Mouse (Mus musculus): ENCODE measurements at regions not wholly inside any gene's neighbourhood (a gene's known extent, or its start where the extent isn't known, plus 50 kb on each side); places are given as distances from the start of the nearest gene placed in this dataset.

DNA sequence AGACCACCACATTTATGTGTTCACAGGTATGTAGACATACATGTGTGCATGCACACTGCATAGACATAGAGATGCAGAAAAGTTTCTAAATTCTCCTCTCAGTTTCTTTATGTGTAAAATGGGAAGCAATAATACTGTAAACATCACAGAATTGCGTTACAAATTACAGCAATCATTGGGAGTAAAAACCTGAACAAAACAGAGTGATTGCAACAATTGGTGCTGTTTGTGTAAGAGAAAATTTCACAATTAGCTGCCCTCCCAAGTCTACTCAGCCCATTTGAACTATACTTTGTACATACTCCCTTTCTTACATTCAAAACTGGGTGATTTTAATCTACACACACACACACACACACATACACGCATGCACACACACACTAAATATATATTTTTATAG, 3480.8 kb upstream of the Gm7489 start:
- Histone ChIP-seq H3K4me3 (replicated peaks; ENCODE audit: low read length) (no peak overlapping the region), H3K36me3 (ENCODE audit: control insufficient read depth, insufficient read depth, low read length) (no peaks in the 10 kb centered on the region), H3K9me3 (replicated peaks; ENCODE audit: control insufficient read depth, low read length) (no peaks in the 10 kb centered on the region), H3K9ac (ENCODE audit: low read length) (no peak overlapping the region), H3K27me3 (ENCODE audit: control insufficient read depth, insufficient read depth, low read length) (no peaks in the 10 kb centered on the region), H3K4me1 (ENCODE audit: control insufficient read depth, insufficient read depth, low read length) (no peaks in the 10 kb centered on the region), H3K4me2 (ENCODE audit: low read depth, low read length) (no peak overlapping the region), H3K27ac (ENCODE audit: low read length) (no peak overlapping the region)
- ATAC-seq (ENCODE audit: insufficient read depth, low FRiP score): no peak
- 88% methylated on average over 2 of the region's 2 CpGs for WGBS

DNA sequence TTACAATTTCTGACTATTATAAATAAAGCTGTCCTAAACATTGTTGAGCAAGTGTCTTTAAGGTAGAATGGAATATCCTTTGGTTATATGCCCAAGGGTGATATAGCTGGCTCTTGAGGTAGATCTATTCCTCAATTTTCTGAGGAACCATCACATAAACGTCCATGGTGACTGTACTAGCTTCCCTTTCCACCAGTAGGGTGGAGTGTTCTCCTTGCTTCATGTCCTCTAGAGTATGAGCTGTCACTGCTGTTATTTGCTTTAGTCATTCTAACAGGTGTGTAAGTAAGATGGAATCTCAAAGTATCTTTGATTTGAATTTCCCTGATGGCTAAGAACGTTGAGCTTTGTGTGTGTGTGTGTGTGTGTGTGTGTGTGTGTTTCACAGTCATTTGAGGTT, 3475.7 kb upstream of the Gm7489 start:
- no peaks in the 10 kb centered on the region for H3K27me3 ChIP-seq (ENCODE audit: control insufficient read depth, insufficient read depth, low read length)
- H3K27ac ChIP-seq (ENCODE audit: low read length): no peak overlapping the region
- peaks cover 5% of the 10 kb centered on the region; the same call in 1 of the 2 replicates for H3K9me3 ChIP-seq (replicated peaks; ENCODE audit: control insufficient read depth, low read length)
- H3K4me1 ChIP-seq (ENCODE audit: control insufficient read depth, insufficient read depth, low read length): no peaks in the 10 kb centered on the region
- no peak overlapping the region for H3K9ac ChIP-seq (ENCODE audit: low read length)
- no peak overlapping the region for H3K4me3 ChIP-seq (replicated peaks; ENCODE audit: low read length)
- no peak for ATAC-seq (ENCODE audit: insufficient read depth, low FRiP score)
- no peak overlapping the region for H3K4me2 ChIP-seq (ENCODE audit: low read depth, low read length)
- WGBS: 46% methylated on average over 2 of the region's 2 CpGs
- no peaks in the 10 kb centered on the region for H3K36me3 ChIP-seq (ENCODE audit: control insufficient read depth, insufficient read depth, low read length)

DNA sequence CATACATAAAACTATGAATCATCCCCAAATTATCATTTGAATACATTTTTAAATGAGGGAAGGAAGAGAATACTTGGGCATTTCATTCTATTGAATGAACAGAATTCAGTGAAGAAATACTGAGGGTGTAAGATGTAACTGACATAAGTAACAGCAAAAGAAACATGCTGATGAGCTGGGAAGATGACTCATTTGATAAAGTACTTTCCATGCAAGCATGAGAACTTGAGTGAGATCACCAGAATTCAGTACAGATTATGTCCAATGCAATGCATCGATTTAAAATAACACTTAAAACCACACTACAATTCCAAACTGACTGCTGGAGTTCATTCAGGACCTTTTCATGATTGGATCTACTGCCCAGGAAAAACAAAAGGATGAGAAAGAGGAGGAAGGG, 3467.1 kb upstream of the Gm7489 start:
- Histone ChIP-seq H3K4me3 (replicated peaks; ENCODE audit: low read length) (no peak overlapping the region), H3K4me2 (ENCODE audit: low read depth, low read length) (no peak overlapping the region), H3K36me3 (ENCODE audit: control insufficient read depth, insufficient read depth, low read length) (no peaks in the 10 kb centered on the region), H3K9me3 (replicated peaks; ENCODE audit: control insufficient read depth, low read length) (no peaks in the 10 kb centered on the region), H3K27me3 (ENCODE audit: control insufficient read depth, insufficient read depth, low read length) (no peaks in the 10 kb centered on the region), H3K4me1 (ENCODE audit: control insufficient read depth, insufficient read depth, low read length) (no peaks in the 10 kb centered on the region), H3K27ac (ENCODE audit: low read length) (no peak overlapping the region), H3K9ac (ENCODE audit: low read length) (no peak overlapping the region)
- 79% methylated on average over 1 of the region's 1 CpGs for WGBS
- no peak for ATAC-seq (ENCODE audit: insufficient read depth, low FRiP score)

DNA sequence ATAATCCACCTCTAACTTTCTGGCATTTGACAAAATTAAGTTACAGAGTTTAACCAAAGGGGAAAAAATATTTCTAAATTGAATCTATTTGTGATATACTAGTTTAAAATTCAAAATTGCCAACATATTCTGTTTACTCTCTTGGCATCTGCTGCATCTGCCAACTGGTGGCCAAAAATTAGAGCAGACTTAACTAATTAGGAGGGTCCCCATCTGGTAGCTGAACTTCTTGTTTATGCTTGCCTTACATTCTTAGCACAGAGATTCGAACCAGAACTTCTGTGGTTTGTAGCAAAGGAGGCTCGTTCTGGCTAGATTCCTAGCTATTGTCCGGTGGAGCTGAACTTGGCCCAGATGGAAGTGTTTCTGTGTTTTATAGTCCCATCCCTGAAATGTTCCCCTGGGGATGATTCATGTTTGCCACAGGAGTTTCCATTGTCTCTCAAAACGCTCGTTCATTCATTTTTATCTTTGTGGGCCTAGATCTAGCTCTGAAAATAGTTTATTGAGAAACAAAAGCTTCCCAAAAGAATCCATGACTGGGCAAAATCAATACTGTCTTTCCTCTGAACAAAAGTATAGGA, 3461.5 kb upstream of the Gm7489 start:
- Histone ChIP-seq H3K4me2 (ENCODE audit: low read depth, low read length) (no peak overlapping the region), H3K9ac (ENCODE audit: low read length) (no peak overlapping the region), H3K36me3 (ENCODE audit: control insufficient read depth, insufficient read depth, low read length) (no peaks in the 10 kb centered on the region), H3K27me3 (ENCODE audit: control insufficient read depth, insufficient read depth, low read length) (no peaks in the 10 kb centered on the region), H3K4me1 (ENCODE audit: control insufficient read depth, insufficient read depth, low read length) (no peaks in the 10 kb centered on the region), H3K27ac (ENCODE audit: low read length) (no peak overlapping the region), H3K9me3 (replicated peaks; ENCODE audit: control insufficient read depth, low read length) (no peaks in the 10 kb centered on the region), H3K4me3 (replicated peaks; ENCODE audit: low read length) (no peak overlapping the region)
- ATAC-seq (ENCODE audit: insufficient read depth, low FRiP score): no peak
- WGBS: 65% methylated on average over 5 of the region's 5 CpGs

DNA sequence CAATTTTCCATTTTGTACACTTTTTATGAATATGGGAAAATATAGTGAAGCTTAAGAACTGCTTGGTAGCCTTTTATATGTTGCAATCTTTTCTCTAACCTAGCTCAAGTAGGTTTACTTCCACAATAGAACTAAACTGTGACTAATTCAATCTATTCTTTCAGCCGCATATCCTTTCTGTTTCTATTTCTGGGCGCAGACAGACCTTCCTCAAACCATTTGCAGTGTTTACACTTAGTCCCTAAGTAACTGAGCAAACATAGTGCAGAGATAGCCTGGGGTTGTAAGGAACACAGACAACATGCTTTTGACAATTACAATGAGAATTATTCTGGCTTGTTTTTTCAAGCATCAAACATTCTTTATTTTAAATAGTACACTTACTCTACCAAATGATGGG, 3435.1 kb upstream of the Gm7489 start:
- Histone ChIP-seq H3K4me1 (ENCODE audit: control insufficient read depth, insufficient read depth, low read length) (no peaks in the 10 kb centered on the region), H3K4me2 (ENCODE audit: low read depth, low read length) (no peak overlapping the region), H3K9me3 (replicated peaks; ENCODE audit: control insufficient read depth, low read length) (no peaks in the 10 kb centered on the region), H3K27ac (ENCODE audit: low read length) (no peak overlapping the region), H3K4me3 (replicated peaks; ENCODE audit: low read length) (no peak overlapping the region), H3K36me3 (ENCODE audit: control insufficient read depth, insufficient read depth, low read length) (no peaks in the 10 kb centered on the region), H3K9ac (ENCODE audit: low read length) (no peak overlapping the region), H3K27me3 (ENCODE audit: control insufficient read depth, insufficient read depth, low read length) (no peaks in the 10 kb centered on the region)
- peak; percentile 47; the same call in 1 of the 2 replicates for ATAC-seq (ENCODE audit: insufficient read depth, low FRiP score)
- 35% methylated on average over 2 of the region's 2 CpGs for WGBS

DNA sequence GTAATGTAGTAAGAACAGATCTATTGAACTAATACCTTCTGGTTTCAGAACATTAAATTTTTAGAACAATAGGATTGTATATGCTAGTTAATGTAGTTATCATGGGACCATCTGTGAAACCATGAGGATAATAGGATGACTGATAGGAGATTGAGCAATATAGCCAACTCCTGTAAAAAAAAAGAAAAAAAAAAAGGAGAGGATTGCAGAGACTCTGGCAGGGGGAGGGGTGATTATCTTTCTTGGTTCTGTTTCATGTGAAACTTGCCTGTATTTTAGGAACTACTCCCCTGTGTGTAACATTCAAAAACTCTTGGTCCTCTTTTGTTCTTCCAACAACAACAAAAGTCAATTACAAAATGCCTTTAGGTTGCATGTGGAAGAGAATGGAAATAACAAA, 3412.1 kb upstream of the Gm7489 start:
- Histone ChIP-seq H3K36me3 (ENCODE audit: control insufficient read depth, insufficient read depth, low read length) (no peaks in the 10 kb centered on the region), H3K9me3 (replicated peaks; ENCODE audit: control insufficient read depth, low read length) (no peaks in the 10 kb centered on the region), H3K27ac (ENCODE audit: low read length) (no peak overlapping the region), H3K9ac (ENCODE audit: low read length) (no peak overlapping the region), H3K4me1 (ENCODE audit: control insufficient read depth, insufficient read depth, low read length) (no peaks in the 10 kb centered on the region), H3K4me3 (replicated peaks; ENCODE audit: low read length) (no peak overlapping the region), H3K4me2 (ENCODE audit: low read depth, low read length) (no peak overlapping the region), H3K27me3 (ENCODE audit: control insufficient read depth, insufficient read depth, low read length) (no peaks in the 10 kb centered on the region)
- ATAC-seq (ENCODE audit: insufficient read depth, low FRiP score): no peak

DNA sequence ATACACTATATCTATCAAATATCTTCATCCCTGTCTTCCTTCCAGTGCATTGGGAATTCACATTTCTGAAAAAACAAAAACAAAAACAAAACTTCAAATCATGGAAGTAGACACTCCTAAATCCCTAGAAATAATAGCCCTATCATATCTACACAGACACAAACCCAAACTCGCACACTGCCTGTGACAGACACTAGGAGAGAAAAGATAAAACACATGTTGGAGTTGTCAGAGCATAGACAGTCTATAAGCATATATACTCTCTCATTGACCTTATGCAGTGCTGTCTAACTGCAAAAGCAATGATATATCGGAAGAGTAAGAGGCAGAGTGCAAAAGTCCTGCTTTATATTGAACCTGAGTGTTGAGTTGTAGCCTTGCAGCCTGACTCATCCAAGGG, 3386.0 kb upstream of the Gm7489 start:
- no peaks in the 10 kb centered on the region for H3K36me3 ChIP-seq (ENCODE audit: control insufficient read depth, insufficient read depth, low read length)
- no peaks in the 10 kb centered on the region for H3K4me1 ChIP-seq (ENCODE audit: control insufficient read depth, insufficient read depth, low read length)
- no peaks in the 10 kb centered on the region for H3K9me3 ChIP-seq (replicated peaks; ENCODE audit: control insufficient read depth, low read length)
- no peak overlapping the region for H3K4me3 ChIP-seq (replicated peaks; ENCODE audit: low read length)
- H3K27me3 ChIP-seq (ENCODE audit: control insufficient read depth, insufficient read depth, low read length): no peaks in the 10 kb centered on the region
- no peak overlapping the region for H3K27ac ChIP-seq (ENCODE audit: low read length)
- no peak for ATAC-seq (ENCODE audit: insufficient read depth, low FRiP score)
- no peak overlapping the region for H3K4me2 ChIP-seq (ENCODE audit: low read depth, low read length)
- 75% methylated on average over 2 of the region's 2 CpGs for WGBS
- H3K9ac ChIP-seq (ENCODE audit: low read length): no peak overlapping the region

DNA sequence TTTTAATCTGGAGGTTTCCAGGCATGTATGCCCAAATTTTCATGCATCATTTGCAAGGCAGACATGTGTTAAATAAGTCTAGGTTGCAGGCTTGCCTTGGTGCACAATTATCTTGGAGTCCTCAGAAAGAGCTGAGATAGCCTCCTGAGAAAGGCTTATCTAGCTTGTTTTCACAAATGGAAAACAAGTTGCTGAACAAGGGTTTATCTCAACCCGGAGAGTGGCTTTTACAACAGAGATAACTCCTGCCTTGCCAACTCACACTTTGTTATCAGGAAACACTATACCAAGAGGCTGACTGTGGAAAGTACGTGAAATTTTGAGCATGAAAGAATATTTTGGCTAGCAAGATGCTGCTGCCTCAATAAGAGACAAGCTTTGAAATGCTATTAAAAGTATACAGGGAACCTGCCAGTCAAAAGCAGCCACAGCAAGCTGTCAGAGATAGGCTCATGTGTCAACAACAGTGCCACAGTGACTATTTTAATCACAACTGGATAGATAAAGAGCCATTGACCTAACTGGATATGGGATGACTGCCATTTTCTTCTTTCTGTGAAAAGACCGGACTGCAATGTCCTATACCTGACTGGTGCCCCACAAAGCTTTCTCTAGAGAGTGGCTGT, 3376.6 kb upstream of the Gm7489 start:
- Histone ChIP-seq H3K4me2 (ENCODE audit: low read depth, low read length) (no peak overlapping the region), H3K9me3 (replicated peaks; ENCODE audit: control insufficient read depth, low read length) (no peaks in the 10 kb centered on the region), H3K4me3 (replicated peaks; ENCODE audit: low read length) (no peak overlapping the region), H3K27ac (ENCODE audit: low read length) (no peak overlapping the region), H3K4me1 (ENCODE audit: control insufficient read depth, insufficient read depth, low read length) (no peaks in the 10 kb centered on the region; the same call in 1 of the 2 replicates), H3K9ac (ENCODE audit: low read length) (no peak overlapping the region), H3K27me3 (ENCODE audit: control insufficient read depth, insufficient read depth, low read length) (no peaks in the 10 kb centered on the region), H3K36me3 (ENCODE audit: control insufficient read depth, insufficient read depth, low read length) (no peaks in the 10 kb centered on the region)
- 56% methylated on average over 3 of the region's 3 CpGs for WGBS
- no peak for ATAC-seq (ENCODE audit: insufficient read depth, low FRiP score)

DNA sequence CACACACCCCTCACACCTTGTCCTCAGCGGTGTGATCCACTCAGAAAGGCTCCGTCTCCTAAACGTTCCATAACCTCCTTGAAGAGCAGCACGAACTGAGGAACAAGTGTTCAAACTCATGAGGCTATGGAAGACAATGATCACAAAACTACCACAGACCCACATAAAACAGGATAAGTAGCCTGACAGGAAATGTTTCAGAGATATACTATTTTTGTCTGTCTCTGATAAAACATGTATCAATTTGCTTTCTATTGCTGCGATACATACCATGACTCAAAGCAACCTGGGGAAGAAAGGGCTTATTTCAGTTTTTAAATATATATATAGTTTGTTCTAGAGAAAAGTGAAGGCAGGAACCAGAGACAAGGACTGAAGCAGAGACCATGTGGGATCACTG, 3371.7 kb upstream of the Gm7489 start:
- H3K9ac ChIP-seq (ENCODE audit: low read length): no peak overlapping the region
- no peaks in the 10 kb centered on the region for H3K9me3 ChIP-seq (replicated peaks; ENCODE audit: control insufficient read depth, low read length)
- H3K4me2 ChIP-seq (ENCODE audit: low read depth, low read length): no peak overlapping the region
- ATAC-seq (ENCODE audit: insufficient read depth, low FRiP score): no peak
- no peaks in the 10 kb centered on the region; the same call in 1 of the 2 replicates for H3K4me1 ChIP-seq (ENCODE audit: control insufficient read depth, insufficient read depth, low read length)
- 93% methylated on average over 5 of the region's 5 CpGs for WGBS
- no peaks in the 10 kb centered on the region for H3K27me3 ChIP-seq (ENCODE audit: control insufficient read depth, insufficient read depth, low read length)
- H3K4me3 ChIP-seq (replicated peaks; ENCODE audit: low read length): no peak overlapping the region
- no peak overlapping the region for H3K27ac ChIP-seq (ENCODE audit: low read length)
- H3K36me3 ChIP-seq (ENCODE audit: control insufficient read depth, insufficient read depth, low read length): no peaks in the 10 kb centered on the region

Data from stomach, embryonic 16.5 days (tissue).